8 mouse cellular contexts compared by ENCODE assay signal in genomic region chr11:69547071-69547470, GRCm38 (mm10). TPM values are rescaled to one million over a fixed set of nuclear protein-coding genes. Genes with fewer than 3 reads are reported as not detected.
A peak's percentile ranks its signal among the peaks of the same experiment; 100 is the strongest.
DNase-seq lines count a peak whose midpoint lies in the region; ATAC-seq and TF ChIP-seq lines count a peak whose summit lies in the region.

No protein-coding gene starts in this region.

- H3K27ac ChIP-seq in bone marrow macrophage, adult 2 months (ENCODE audit: insufficient read depth, low read depth, low read length) = no peak overlapping the region
- H3K27ac ChIP-seq in heart, embryonic 14.5 days (replicated peaks in 1 of 2; ENCODE audit: control insufficient read depth in 1 of 2, insufficient read depth in 1 of 2, low read depth in 2 of 2, low read length in 2 of 2) = peak overlapping the region in 1 of 2 experiments; percentile 74; a peak in 2 of 4 replicates
- H3K27ac ChIP-seq in kidney, postnatal 0 days = peak overlapping the region; percentile 89

- H3K9ac ChIP-seq in heart, embryonic 14.5 days (ENCODE audit: low read length) = peak overlapping the region; percentile 80
- H3K9ac ChIP-seq in kidney, postnatal 0 days (ENCODE audit: low read depth, low read length) = peak overlapping the region; percentile 67

- 0 out of 2 replicates have a peak, but pooled peaks cover 4% of the 10 kb centered on the region for H3K27me3 ChIP-seq in heart, embryonic 14.5 days (ENCODE audit: control insufficient read depth, insufficient read depth, low read length)
- no peaks in the 10 kb centered on the region for H3K27me3 ChIP-seq in kidney, postnatal 0 days (ENCODE audit: insufficient read depth, low read length)

- H3K4me2 ChIP-seq in heart, embryonic 14.5 days (ENCODE audit: low read length) = peak overlapping the region; percentile 99
- H3K4me2 ChIP-seq in kidney, postnatal 0 days (ENCODE audit: low read length) = peak overlapping the region; percentile 97

- H3K4me3 ChIP-seq in bone marrow macrophage, adult 2 months (ENCODE audit: insufficient read depth, low read length) = peak overlapping the region; percentile 60
- H3K4me3 ChIP-seq in heart, embryonic 14.5 days (ENCODE audit: control insufficient read depth in 1 of 2, insufficient read depth in 1 of 2, low read depth in 1 of 2, low read length in 2 of 2) = peak overlapping the region; percentile 57 to 60
- peak overlapping the region; percentile 54 for H3K4me3 ChIP-seq in kidney, postnatal 0 days (replicated peaks; ENCODE audit: low read depth, low read length)

- no peaks in the 10 kb centered on the region for H3K36me3 ChIP-seq in heart, embryonic 14.5 days (ENCODE audit: control insufficient read depth, insufficient read depth, low read length)
- no peaks in the 10 kb centered on the region for H3K36me3 ChIP-seq in kidney, postnatal 0 days (ENCODE audit: insufficient read depth, low read length)

- H3K4me1 ChIP-seq in bone marrow macrophage, adult 2 months (ENCODE audit: control insufficient read depth, insufficient read depth, low read length) = peaks cover 4% of the 10 kb centered on the region; the same call in 1 of the 2 replicates
- H3K4me1 ChIP-seq in heart, embryonic 14.5 days (ENCODE audit: control insufficient read depth in 2 of 2, insufficient read depth in 2 of 2, low read length in 2 of 2) = peaks cover 11 to 13% of the 10 kb centered on the region in 2 experiments; a peak in 3 of 4 replicates
- H3K4me1 ChIP-seq in kidney, postnatal 0 days (replicated peaks; ENCODE audit: insufficient read depth, low read length) = peaks cover 10% of the 10 kb centered on the region; the same call in 1 of the 2 replicates

- ATAC-seq in heart, embryonic 14.5 days (ENCODE audit: insufficient number of reproducible peaks, insufficient read depth, low FRiP score, low read depth) = peak; percentile 23; the same call in 1 of the 2 replicates
- ATAC-seq in kidney, postnatal 0 days (replicated peaks; ENCODE audit: low FRiP score, low read depth) = peak; percentile 16; the same call in 1 of the 2 replicates

- TF ChIP-seq POLR2A in bone marrow macrophage, adult 2 months (IDR thresholded peaks at IDR 0.05; ENCODE audit: borderline replicate concordance, low read depth, low read length) = no peak

- no peaks in the 10 kb centered on the region for H3K9me3 ChIP-seq in heart, embryonic 14.5 days (ENCODE audit: control insufficient read depth, low read length)
- H3K9me3 ChIP-seq in kidney, postnatal 0 days (replicated peaks; ENCODE audit: low read length) = no peaks in the 10 kb centered on the region

- 6% methylated on average over 15 of the region's 15 CpGs for WGBS in heart, embryonic 14.5 days
- WGBS in kidney, postnatal 0 days = 3% methylated on average over 15 of the region's 15 CpGs

- peak; percentile 76 to 77 for DNase-seq in cerebellum, postnatal 10 days
- no peak for DNase-seq in cerebellum, adult 11 months
- DNase-seq in 416B (ENCODE audit: low read depth) = peak; percentile 16
- no peak for DNase-seq in kidney, postnatal 0 days (ENCODE audit: low spot score)
- DNase-seq in lung, postnatal 25 days (ENCODE audit: low spot score) = peak; percentile 41
- DNase-seq in thymus, postnatal 14 days = peak; percentile 70

- peak; percentile 53 for TF ChIP-seq CTCF in bone marrow macrophage, adult 2 months (IDR thresholded peaks at IDR 0.05; ENCODE audit: low read depth, low read length)
- peak; percentile 52 for TF ChIP-seq CTCF in kidney, postnatal 0 days (IDR thresholded peaks at IDR 0.05; ENCODE audit: low read depth)

RNA-seq across cellular contexts. Expression of gene Dnah2, which starts 1.8 kb away (rescaled TPM):
- 0.72 and 0.76 TPM in 2 replicates for polyA plus RNA-seq in bone marrow macrophage, adult 2 months (2012; ENCODE audit: insufficient read depth, insufficient read length, missing spikeins)
- polyA plus RNA-seq in heart, embryonic 14.5 days (2014; fragmentation: Nextera tagmentation; extraction: Ambion mirVana) = 0.13 and 0.36 TPM in 2 replicates
- 0.32 and 0.52 TPM in 2 replicates for polyA plus RNA-seq in kidney, postnatal 0 days (2015; fragmentation: Nextera tagmentation; extraction: Ambion mirVana)

RNA-seq across cellular contexts. Expression of gene Efnb3, which starts 12.9 kb away (rescaled TPM):
- 0.33 TPM in 1 of 2 replicates, not detected in the other for polyA plus RNA-seq in bone marrow macrophage, adult 2 months (2012; ENCODE audit: insufficient read depth, insufficient read length, missing spikeins)
- 14.2 and 20.4 TPM in 2 replicates for polyA plus RNA-seq in heart, embryonic 14.5 days (2014; fragmentation: Nextera tagmentation; extraction: Ambion mirVana)
- polyA plus RNA-seq in kidney, postnatal 0 days (2015; fragmentation: Nextera tagmentation; extraction: Ambion mirVana) = 7.7 and 7.8 TPM in 2 replicates

RNA-seq across cellular contexts. Expression of gene Wrap53, which starts 33.0 kb away (rescaled TPM):
- 8.2 and 8.8 TPM in 2 replicates for polyA plus RNA-seq in bone marrow macrophage, adult 2 months (2012; ENCODE audit: insufficient read depth, insufficient read length, missing spikeins)
- 11.1 and 14.3 TPM in 2 replicates for polyA plus RNA-seq in heart, embryonic 14.5 days (2014; fragmentation: Nextera tagmentation; extraction: Ambion mirVana)
- polyA plus RNA-seq in kidney, postnatal 0 days (2015; fragmentation: Nextera tagmentation; extraction: Ambion mirVana) = 17.9 and 19.4 TPM in 2 replicates

RNA-seq across cellular contexts. Expression of gene Trp53, which starts 33.1 kb away (rescaled TPM):
- polyA plus RNA-seq in bone marrow macrophage, adult 2 months (2012; ENCODE audit: insufficient read depth, insufficient read length, missing spikeins) = 76.1 and 79.7 TPM in 2 replicates
- 71.2 and 71.9 TPM in 2 replicates for polyA plus RNA-seq in heart, embryonic 14.5 days (2014; fragmentation: Nextera tagmentation; extraction: Ambion mirVana)
- 117 and 121 TPM in 2 replicates for polyA plus RNA-seq in kidney, postnatal 0 days (2015; fragmentation: Nextera tagmentation; extraction: Ambion mirVana)

RNA-seq across cellular contexts. Expression of gene Atp1b2, which starts 58.7 kb away (rescaled TPM):
- polyA plus RNA-seq in bone marrow macrophage, adult 2 months (2012; ENCODE audit: insufficient read depth, insufficient read length, missing spikeins) = not detected in 2 replicates
- polyA plus RNA-seq in heart, embryonic 14.5 days (2014; fragmentation: Nextera tagmentation; extraction: Ambion mirVana) = 31.5 and 33.8 TPM in 2 replicates
- 13.7 and 16.3 TPM in 2 replicates for polyA plus RNA-seq in kidney, postnatal 0 days (2015; fragmentation: Nextera tagmentation; extraction: Ambion mirVana)

Comparison
In these comparisons a context has a peak if more than half of its experiments do, and no peak if none do; other contexts are left out.
1. DNase-seq: peak in cerebellum, postnatal 10 days (2 of 2), 416B (single experiment), lung, postnatal 25 days (single experiment) and thymus, postnatal 14 days (single experiment); none in cerebellum, adult 11 months (single experiment) and kidney, postnatal 0 days (single experiment).
2. Peak in every context shown above with its lines, with median percentiles within 50 percentile points of each other: H3K4me3 ChIP-seq.